Mouse (Mus musculus) thymus, postnatal 25 days (tissue): Measurements from ENCODE around the gene Panx3.

Source experiments
- DNase-seq: peaks from one replicate; pipeline ENCODE4 v3.0.0; 2022

Panx3 gene

GRCm38 (mm10) chr9:37632305-37632704 lies 36.7 kb downstream of the Panx3 start:
- no peak for DNase-seq

GRCm38 (mm10) chr9:37629941-37630340 lies 39.1 kb downstream of the Panx3 start:
- DNase-seq: no peak

- no peak for DNase-seq
Observed at GRCm38 (mm10) chr9:37628581-37628980, 40.5 kb downstream of the Panx3 start.

DNA sequence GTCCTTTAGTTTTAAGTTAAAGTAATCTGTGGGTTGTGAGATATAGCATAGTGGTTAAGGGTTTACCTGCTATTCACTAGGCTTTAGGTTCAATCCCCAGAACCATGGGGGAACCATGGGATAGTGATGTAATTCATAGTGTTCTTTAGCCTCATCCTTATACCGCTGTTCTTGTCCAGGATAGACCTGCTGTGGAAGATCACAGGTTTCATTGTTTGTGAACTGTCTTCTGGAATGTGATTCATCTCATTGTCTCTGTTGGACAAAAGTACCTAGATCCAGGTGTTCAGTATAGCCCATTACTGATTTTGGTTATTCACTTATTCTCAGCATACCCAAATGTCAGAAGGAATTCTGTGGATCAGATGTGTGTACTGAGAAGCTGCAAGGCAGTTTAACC lies 41.8 kb downstream of the Panx3 start:
- no peak for DNase-seq

DNA sequence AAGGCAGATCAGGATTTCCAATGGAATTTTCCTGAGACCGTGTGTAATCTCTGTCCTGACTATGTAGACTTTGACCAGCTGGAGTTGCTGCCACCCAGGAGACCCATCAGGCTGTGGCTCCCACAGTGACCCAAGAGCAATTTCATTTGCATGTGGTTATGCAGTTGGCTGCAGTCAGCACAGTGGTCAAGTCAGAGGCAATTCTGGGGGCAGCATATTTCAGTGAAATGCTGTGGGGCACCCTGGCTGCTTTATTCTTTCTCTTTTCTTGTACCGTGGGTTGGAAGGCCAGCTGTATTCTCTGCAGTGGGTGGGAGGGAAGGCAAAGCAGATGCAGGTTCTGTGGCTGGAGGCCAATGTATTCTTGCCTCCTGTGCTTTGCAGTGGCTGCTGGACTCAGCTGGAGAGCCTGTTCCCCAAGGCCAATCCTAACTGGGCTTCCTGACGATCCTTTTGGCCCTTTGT lies 42.9 kb downstream of the Panx3 start:
- DNase-seq: no peak

GRCm38 (mm10) chr9:37625641-37626040 lies 43.4 kb downstream of the Panx3 start:
- DNase-seq: no peak

- DNase-seq: no peak
Observed at GRCm38 (mm10) chr9:37625129-37625528, 43.9 kb downstream of the Panx3 start.

DNA sequence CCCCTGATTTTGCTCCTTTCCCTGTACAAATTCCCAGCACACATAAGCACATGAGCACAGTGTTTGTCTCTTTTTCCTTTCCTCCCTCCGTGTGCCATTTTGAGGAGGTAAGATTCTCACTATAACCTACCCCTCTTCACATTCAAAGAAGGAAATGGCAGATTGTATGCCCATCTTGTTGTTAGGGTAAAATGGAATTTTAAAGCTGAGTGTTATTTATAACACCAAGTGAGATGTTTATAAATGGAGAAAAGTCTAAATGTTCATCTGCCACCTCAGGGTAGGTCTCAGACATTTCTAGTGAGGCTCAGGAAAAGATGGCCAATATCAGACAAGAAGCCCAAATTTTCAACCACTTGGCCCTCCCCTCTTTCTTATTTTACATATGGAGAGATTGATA lies 44.5 kb downstream of the Panx3 start:
- no peak for DNase-seq

DNA sequence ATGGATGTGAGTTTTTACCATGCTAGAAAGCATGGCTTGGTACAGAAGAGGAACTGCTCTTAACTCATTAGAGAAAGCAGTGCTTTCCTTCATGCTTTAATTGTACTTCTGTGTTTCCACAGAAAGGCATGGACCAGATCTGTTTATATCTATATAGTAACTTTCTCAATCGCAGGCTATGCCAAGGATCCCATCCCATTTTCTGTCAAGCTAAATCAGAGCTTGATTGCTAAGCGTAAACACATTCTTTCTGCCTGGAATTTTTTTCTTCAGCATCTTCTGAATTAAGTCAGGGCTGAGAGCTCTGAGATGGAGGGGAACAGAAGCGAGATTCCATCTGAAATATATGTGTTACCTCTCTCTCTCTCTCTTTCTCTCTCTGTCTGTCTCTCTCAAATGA lies 45.1 kb downstream of the Panx3 start:
- DNase-seq: no peak

- DNase-seq: no peak
Observed at GRCm38 (mm10) chr9:37621290-37621689, 47.7 kb downstream of the Panx3 start.

DNA sequence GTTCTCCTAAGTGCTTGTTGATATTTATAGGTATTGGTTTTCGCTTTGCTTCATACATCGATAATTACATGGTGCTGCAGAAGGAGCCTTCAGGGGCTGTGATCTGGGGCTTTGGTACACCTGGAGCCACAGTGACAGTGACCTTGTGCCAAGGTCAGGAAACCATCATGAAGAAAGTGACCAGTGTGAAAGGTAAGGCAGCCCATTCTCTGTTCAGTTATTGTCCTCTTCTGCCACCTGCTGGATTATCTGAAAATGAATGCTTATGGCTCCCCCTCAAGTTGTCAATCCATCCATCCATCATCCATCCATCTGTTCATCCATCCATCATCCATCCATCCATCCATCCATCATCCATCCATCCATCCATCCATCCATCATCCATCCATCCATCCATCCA lies 52.3 kb downstream of the Panx3 start:
- peak; percentile 25 for DNase-seq

- DNase-seq: no peak
Observed at GRCm38 (mm10) chr9:37615220-37615619, 53.8 kb downstream of the Panx3 start.

DNA sequence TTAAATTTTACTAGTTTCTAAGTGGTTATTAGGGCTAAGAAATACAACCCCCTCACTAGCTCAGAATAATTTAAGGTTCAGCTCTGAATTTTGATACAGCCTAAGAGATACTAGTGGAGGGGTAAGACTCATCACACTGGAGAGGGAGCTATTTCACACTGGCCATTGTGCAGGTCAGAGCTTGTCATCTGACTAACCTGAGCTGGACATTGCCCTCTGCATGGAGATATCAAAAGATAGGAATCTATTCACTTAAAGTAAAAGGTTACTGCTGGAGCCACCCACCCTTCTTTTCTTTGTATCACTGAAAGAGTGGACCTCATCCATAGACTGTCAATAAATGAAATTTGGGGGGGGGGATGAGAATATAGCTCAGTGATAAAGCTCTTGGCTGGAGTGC lies 54.7 kb downstream of the Panx3 start:
- no peak for DNase-seq

GRCm38 (mm10) chr9:37613911-37614280 lies 55.1 kb downstream of the Panx3 start:
- no peak for DNase-seq

GRCm38 (mm10) chr9:37613182-37613910 lies 55.7 kb downstream of the Panx3 start, which contains the start of gene Spa17:
Gene Spa17, minus strand, starts transcription at chr9:37613722.
- peak; percentile 93 for DNase-seq
